Mouse (Mus musculus) midbrain, embryonic 12.5 days (tissue): ENCODE data around the gene Fgf15. TPM values are rescaled to one million over a fixed set of nuclear protein-coding genes. Genes with fewer than 3 reads are reported as not detected.
A peak's percentile ranks its signal among the peaks of the same experiment; 100 is the strongest.

ENCODE experiments used
- ATAC-seq: fragments of 200-750 bp; cut with Nextera tagmentation; 2 replicates; pipeline ENCODE4 v1.8.0; 2017; ENCODE audit warnings: low read depth, moderate TSS enrichment, moderate library complexity; ENCODE audit not compliant: low FRiP score
- H3K27ac ChIP-seq: fragments of 300-500 bp; sonication (generic); replicated peaks from 2 replicates; pipeline ENCODE4 v1.5.1; 2016; ENCODE audit warnings: mild to moderate bottlenecking
- H3K27me3 ChIP-seq: fragments of 300-500 bp; sonication (generic); 2 replicates; pipeline ENCODE4 v1.6.1; 2016; ENCODE audit warnings: mild to moderate bottlenecking
- H3K36me3 ChIP-seq: fragments of 300-500 bp; sonication (generic); 2 replicates; pipeline ENCODE4 v1.6.1; 2016
- H3K4me1 ChIP-seq: fragments of 300-500 bp; sonication (generic); 2 replicates; pipeline ENCODE4 v1.6.1; 2016
- H3K4me2 ChIP-seq: fragments of 300-500 bp; sonication (generic); replicated peaks from 2 replicates; pipeline ENCODE4 v1.6.1; 2016; ENCODE audit warnings: mild to moderate bottlenecking, moderate library complexity
- H3K4me3 ChIP-seq: fragments of 300-500 bp; sonication (generic); 2 replicates; pipeline ENCODE4 v1.5.1; 2016; ENCODE audit warnings: mild to moderate bottlenecking
- H3K9ac ChIP-seq: fragments of 300-500 bp; sonication (generic); replicated peaks from 2 replicates; pipeline ENCODE4 v1.6.1; 2016; ENCODE audit warnings: mild to moderate bottlenecking, moderate library complexity
- H3K9me3 ChIP-seq: fragments of 300-500 bp; sonication (generic); 2 replicates; pipeline ENCODE4 v1.6.1; 2016; ENCODE audit warnings: mild to moderate bottlenecking
- WGBS: fragments of 180-500 bp; shearing (Covaris S2); methylation state at CpG from one replicate; pipeline ENCODE4 v1.1.7; 2016; 5-methylcytosine and 5-hydroxymethylcytosine counted together
- polyA plus RNA-seq: library from polyadenylated mRNA; unstranded; fragments of >200 nt; fragmentation: Nextera tagmentation; extraction: Ambion mirVana; gene quantifications from 2 replicates; pipeline ENCODE4 v1.2.1, GENCODE M21; 2016

Gene Fgf15
- polyA plus RNA-seq, 1 experiment from 2014 or later, result 69.8 TPM

- H3K9me3 ChIP-seq, result no peaks in the 10 kb centered on the region
- H3K36me3 ChIP-seq, result peaks cover 61% of the 10 kb centered on the region
- no peak overlapping the region for H3K4me3 ChIP-seq
- no peak overlapping the region for H3K9ac ChIP-seq
- H3K27me3 ChIP-seq, result peaks cover 15% of the 10 kb centered on the region
- WGBS, result 70% methylated on average over 5 of the region's 5 CpGs
- peaks cover 37% of the 10 kb centered on the region for H3K4me1 ChIP-seq
- H3K4me2 ChIP-seq, result no peak overlapping the region
- no peak for ATAC-seq
- H3K27ac ChIP-seq, result no peak overlapping the region
Measured at GRCm38 (mm10) chr7:144934901-144935300, 38.6 kb downstream of the Fgf15 start.

- Histone ChIP-seq H3K4me2 (peak overlapping the region; percentile 94; the same call in 1 of the 2 replicates), H3K9ac (peak overlapping the region; percentile 15; the same call in 1 of the 2 replicates), H3K4me3 (no peak overlapping the region), H3K27ac (0 out of 2 replicates have a peak overlapping the region, but pooled peaks have one; percentile 26), H3K4me1 (peaks cover 44% of the 10 kb centered on the region), H3K9me3 (no peaks in the 10 kb centered on the region), H3K27me3 (peaks cover 22% of the 10 kb centered on the region), H3K36me3 (peaks cover 56% of the 10 kb centered on the region)
- ATAC-seq, result no peak
- WGBS, result 64% methylated on average over 5 of the region's 5 CpGs
Measured at GRCm38 (mm10) chr7:144935563-144935962, 39.2 kb downstream of the Fgf15 start.

DNA sequence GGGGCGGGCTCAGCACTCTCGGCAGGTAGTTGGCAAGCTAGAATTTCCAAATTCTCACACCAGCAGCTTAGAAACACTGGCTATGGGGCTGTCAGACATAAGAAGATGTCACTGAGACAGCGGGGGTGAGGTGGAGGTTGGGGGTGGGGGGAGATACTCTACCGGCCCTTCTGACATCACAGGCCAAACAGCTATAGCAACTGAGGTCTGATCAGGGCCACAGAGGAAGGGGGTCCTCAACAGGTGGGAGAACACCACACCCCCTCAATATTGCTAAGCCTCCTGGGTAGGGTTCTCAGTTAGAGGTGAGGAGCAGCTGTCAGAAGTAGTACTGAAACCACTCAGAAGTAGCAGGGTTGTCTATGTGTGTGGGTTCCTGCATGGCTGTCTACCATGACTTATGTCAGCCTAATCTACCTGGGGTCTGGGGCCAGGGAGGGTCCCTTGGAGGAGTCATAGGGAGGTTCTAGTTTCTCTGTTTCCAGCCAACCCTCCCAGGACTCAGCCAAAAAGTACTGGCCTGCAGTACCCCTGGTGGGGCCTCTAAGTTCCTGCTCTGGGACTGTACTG is 40.1 kb downstream of the Fgf15 start:
- Histone ChIP-seq H3K4me1 (peaks cover 52% of the 10 kb centered on the region), H3K36me3 (peaks cover 52% of the 10 kb centered on the region)
- 90% methylated on average over 4 of the region's 4 CpGs for WGBS

DNA sequence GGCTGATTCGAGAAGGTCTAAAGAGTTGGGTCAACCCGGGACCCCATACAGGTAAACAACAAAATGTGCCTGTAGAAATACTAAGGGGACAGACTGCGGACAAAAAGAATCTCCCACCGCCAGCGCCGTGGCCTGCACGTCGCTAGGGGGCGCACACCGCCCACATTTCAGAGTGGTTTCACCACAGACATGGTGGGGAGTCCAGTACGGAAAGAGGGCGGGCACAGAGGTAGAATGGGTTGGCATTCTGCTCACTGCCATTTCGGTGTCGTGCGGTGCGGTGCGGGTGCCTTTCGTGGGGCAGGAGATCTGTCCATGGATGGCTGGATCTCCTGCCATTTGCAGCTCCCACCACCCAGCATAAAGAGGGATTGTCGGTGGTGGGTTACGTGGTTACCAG is 41.2 kb downstream of the Fgf15 start:
- H3K9ac ChIP-seq, result peak overlapping the region; percentile 84
- WGBS, result 3% methylated on average over 20 of the region's 20 CpGs
- H3K4me3 ChIP-seq, result peak overlapping the region; percentile 72
- peaks cover 56% of the 10 kb centered on the region for H3K4me1 ChIP-seq
- peak overlapping the region; percentile 88 for H3K27ac ChIP-seq
- peak; percentile 41; the same call in 1 of the 2 replicates for ATAC-seq
- H3K9me3 ChIP-seq, result no peaks in the 10 kb centered on the region
- H3K36me3 ChIP-seq, result peaks cover 46% of the 10 kb centered on the region
- H3K4me2 ChIP-seq, result peak overlapping the region; percentile 94
- H3K27me3 ChIP-seq, result peaks cover 38% of the 10 kb centered on the region

More for the DNA sequence above, 40.1 kb downstream of the Fgf15 start:
- Histone ChIP-seq H3K27ac (0 out of 2 replicates have a peak overlapping the region, but pooled peaks have one; percentile 26), H3K4me2 (peak overlapping the region; percentile 94), H3K4me3 (peak overlapping the region; percentile 72), H3K9me3 (no peaks in the 10 kb centered on the region), H3K9ac (peak overlapping the region; percentile 46), H3K27me3 (peaks cover 27% of the 10 kb centered on the region)
- no peak for ATAC-seq

DNA sequence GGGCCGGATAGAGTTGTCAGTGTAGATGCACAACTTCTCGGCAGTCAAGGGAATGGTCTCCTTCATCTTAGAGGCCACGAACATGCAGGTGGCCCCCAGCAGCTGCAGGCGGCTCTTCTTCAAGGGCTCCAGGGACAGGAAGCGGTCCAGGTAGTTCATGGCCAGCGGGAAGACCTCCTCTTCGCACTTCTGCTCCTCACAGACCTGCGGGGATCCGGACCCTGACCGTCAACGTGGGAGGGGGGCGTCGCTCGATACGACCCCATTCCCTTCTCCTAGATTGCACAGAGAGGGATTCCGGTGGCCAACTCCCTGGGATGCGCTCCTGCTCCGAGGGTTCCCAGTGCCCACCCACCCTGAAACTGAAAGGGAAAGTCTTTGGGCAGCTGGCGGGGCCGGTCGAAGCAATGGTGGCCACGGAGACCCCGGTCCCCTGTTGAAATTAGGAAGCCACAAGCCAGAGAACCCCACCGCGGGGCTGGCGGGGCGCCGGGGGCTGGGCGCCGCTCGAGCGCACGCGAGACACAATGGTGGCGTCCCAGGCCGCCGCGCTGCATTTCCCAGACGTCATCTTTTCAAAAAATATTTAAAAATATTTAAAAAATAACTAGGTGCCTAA is 41.7 kb downstream of the Fgf15 start:
- Histone ChIP-seq H3K4me1 (peaks cover 60% of the 10 kb centered on the region), H3K4me2 (peak overlapping the region; percentile 94), H3K9me3 (no peaks in the 10 kb centered on the region), H3K27ac (peak overlapping the region; percentile 88), H3K27me3 (peaks cover 43% of the 10 kb centered on the region), H3K9ac (peak overlapping the region; percentile 84), H3K36me3 (peaks cover 41% of the 10 kb centered on the region), H3K4me3 (peak overlapping the region; percentile 72)
- ATAC-seq, result no peak
- under 1% methylated on average over 39 of the region's 39 CpGs for WGBS

DNA sequence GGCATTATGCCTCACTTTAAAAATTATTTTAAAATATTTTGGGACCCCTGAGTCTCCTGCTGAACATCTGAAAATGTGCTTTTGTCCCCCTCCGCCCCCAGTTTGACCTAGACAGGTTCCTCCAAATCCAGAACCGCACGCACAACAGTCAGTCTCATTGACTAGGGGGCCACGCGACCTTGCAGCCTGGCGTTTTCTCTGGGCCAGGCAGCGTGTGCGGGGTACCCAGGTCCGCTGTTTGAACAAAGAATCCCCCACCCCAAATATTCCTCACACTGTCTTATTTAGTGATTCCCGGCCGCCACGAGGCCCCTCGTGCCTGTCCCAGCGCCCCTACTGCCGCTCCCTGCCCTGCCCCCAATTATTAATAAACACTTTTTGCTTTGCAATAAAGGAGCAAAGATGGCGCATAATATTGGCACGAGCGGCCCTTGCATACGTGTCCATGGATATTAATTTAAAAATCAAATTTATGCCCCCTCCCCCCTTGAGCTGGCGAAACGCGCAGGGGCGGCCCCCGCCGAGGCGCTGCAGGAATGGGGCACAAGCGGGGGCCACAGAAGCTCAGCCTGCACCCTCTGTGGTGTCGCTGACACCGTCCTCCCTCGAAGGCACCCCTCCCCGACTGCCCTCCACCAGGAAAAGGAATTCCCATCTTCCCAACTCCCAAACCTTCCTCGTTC is 42.5 kb downstream of the Fgf15 start:
- Histone ChIP-seq H3K4me3 (peak overlapping the region; percentile 72), H3K4me1 (peaks cover 65% of the 10 kb centered on the region), H3K27me3 (peaks cover 49% of the 10 kb centered on the region), H3K9me3 (no peaks in the 10 kb centered on the region), H3K36me3 (peaks cover 33% of the 10 kb centered on the region), H3K9ac (peak overlapping the region; percentile 84), H3K4me2 (peak overlapping the region; percentile 94), H3K27ac (peak overlapping the region; percentile 88)
- under 1% methylated on average over 32 of the region's 32 CpGs for WGBS
- ATAC-seq, result no peak

GRCm38 (mm10) chr7:144939344-144940002 is 43.1 kb downstream of the Fgf15 start, which contains the start of gene Ccnd1:
TSS of gene Ccnd1 (minus strand) at chr7:144939925.
- H3K9me3 ChIP-seq, result no peaks in the 10 kb centered on the region
- H3K4me1 ChIP-seq, result peaks cover 65% of the 10 kb centered on the region
- WGBS, result 0% methylated on average over 40 of the region's 45 CpGs
- peaks cover 27% of the 10 kb centered on the region for H3K36me3 ChIP-seq
- peak; percentile 71 for ATAC-seq
- peak within 1 kb of the TSS; percentile 94 for H3K4me2 ChIP-seq
- H3K27ac ChIP-seq, result peak within 1 kb of the TSS; percentile 88
- H3K9ac ChIP-seq, result peak within 1 kb of the TSS; percentile 84
- peak within 1 kb of the TSS; percentile 72 for H3K4me3 ChIP-seq
- peaks cover 56% of the 10 kb centered on the region for H3K27me3 ChIP-seq

DNA sequence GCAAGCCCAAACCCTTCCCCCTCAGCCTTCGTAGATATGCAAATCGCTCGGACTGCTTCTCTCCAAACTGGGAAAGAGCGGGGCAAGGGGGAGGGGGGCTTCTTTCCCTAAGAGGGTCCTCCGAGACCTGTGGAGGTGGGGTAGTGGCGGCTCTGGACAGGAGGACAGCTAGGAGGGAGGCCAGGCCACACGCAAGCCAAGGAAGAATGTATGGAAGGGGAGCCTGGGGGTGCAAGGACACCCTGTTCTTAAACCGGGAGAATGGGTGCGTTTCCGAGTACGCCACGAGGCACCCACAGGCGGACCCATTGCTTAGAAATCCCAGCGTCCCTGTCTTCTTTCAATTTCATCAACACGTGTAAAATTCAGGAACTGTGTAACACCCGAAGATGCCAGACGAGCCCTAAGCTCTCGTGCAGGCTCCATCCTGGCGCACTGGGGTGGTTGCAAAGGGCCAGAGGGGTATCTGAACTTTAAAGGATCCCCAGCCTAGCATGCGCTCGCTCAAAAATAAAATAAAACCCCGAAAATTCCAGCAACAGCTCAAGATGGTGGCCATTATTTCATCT is 43.8 kb downstream of the Fgf15 start:
- under 1% methylated on average over 22 of the region's 22 CpGs for WGBS
- Histone ChIP-seq H3K4me1 (peaks cover 65% of the 10 kb centered on the region), H3K4me2 (peak overlapping the region; percentile 94), H3K27me3 (peaks cover 59% of the 10 kb centered on the region), H3K9ac (peak overlapping the region; percentile 84), H3K36me3 (peaks cover 21% of the 10 kb centered on the region), H3K9me3 (no peaks in the 10 kb centered on the region), H3K27ac (peak overlapping the region; percentile 88), H3K4me3 (peak overlapping the region; percentile 72)
- peak; percentile 44 for ATAC-seq

DNA sequence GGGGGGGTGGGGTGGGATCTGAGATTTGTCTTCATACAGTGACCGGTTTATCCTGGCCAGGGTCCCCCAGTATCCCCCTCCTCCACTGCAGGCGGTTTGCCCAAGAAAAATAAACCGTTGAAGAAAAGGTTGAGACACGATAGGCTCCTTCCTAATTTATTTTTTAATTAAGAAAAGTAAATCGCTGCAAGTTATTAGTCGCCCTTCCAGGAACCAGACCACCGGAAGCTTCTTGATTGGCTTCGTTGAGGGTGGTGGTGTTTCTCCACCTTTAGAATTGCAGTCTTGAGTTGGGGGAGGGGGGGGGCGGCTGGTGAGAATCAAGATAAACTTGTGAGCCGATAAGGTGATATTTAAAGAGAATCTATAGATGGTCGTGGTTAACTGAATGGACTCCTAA is 44.3 kb downstream of the Fgf15 start:
- Histone ChIP-seq H3K36me3 (peaks cover 16% of the 10 kb centered on the region), H3K4me1 (peaks cover 63% of the 10 kb centered on the region), H3K4me3 (peak overlapping the region; percentile 72), H3K9me3 (no peaks in the 10 kb centered on the region), H3K27me3 (peaks cover 59% of the 10 kb centered on the region), H3K9ac (peak overlapping the region; percentile 84), H3K27ac (peak overlapping the region; percentile 88), H3K4me2 (peak overlapping the region; percentile 94)
- no peak for ATAC-seq
- WGBS, result under 1% methylated on average over 11 of the region's 11 CpGs

DNA sequence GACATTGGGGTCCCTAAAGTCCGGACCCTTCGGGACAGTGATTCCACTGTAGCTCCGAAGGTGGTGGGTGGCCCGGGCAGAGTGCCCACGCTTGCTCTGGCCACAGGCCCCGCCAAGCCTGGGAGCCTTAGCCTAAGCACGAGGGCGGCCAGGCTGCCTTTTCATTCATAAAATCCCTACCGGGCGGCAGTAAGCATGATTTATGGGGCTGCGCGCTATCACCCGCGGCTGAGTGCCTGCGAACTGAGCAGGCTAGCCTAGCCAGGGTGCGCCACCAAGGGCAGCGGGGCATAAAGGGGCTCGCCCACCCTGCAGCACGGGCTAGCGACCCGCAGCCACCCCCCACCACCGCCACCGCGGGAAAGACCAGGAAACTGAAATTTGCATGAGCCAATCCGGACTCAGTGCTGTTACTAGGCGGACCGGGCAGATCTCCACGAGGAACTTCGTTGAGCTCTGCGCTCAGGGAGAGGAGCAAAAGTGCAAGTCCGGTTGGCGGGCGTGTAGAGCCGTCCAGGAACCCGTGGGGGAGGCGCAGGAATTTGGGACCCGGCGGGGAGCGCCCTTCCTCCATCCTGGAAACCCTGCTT is 45.0 kb downstream of the Fgf15 start:
- Histone ChIP-seq H3K4me3 (peak overlapping the region; percentile 72), H3K27me3 (peaks cover 59% of the 10 kb centered on the region), H3K4me1 (peaks cover 56% of the 10 kb centered on the region), H3K9ac (peak overlapping the region; percentile 58), H3K36me3 (peaks cover 8% of the 10 kb centered on the region; the same call in 1 of the 2 replicates), H3K27ac (peak overlapping the region; percentile 88), H3K9me3 (no peaks in the 10 kb centered on the region), H3K4me2 (peak overlapping the region; percentile 94)
- WGBS, result under 1% methylated on average over 39 of the region's 39 CpGs
- peak; percentile 63 for ATAC-seq
